Mouse (Mus musculus) heart, postnatal 0 days (tissue): ENCODE results near the gene Usp1. TPM values are rescaled to one million over a fixed set of nuclear protein-coding genes. Genes with fewer than 3 reads are reported as not detected.
"Not testable (repeated sequence)": the region's sequence is repeated elsewhere in the genome, so short reads cannot be mapped to it uniquely, and the experiment has no call there.

Experiments used
- ATAC-seq: fragments of 200-750 bp; cut with Nextera tagmentation; 2 replicates; pipeline ENCODE4 v1.8.0; 2017; ENCODE audit warnings: low read depth, moderate number of reproducible peaks, moderate library complexity; ENCODE audit not compliant: insufficient read depth
- DNase-seq: peaks from one replicate; pipeline ENCODE4 v3.0.0-alpha.2; 2016; ENCODE audit warnings: low spot score
- H3K27ac ChIP-seq: fragments of 300-500 bp; sonication (generic); 2 replicates; pipeline ENCODE4 v1.5.1; 2014; ENCODE audit warnings: low read depth, mild to moderate bottlenecking
- H3K27me3 ChIP-seq: fragments of 300-500 bp; sonication (generic); 2 replicates; pipeline ENCODE4 v1.6.1; 2014; ENCODE audit warnings: low read length, mixed read lengths; ENCODE audit not compliant: control insufficient read depth, insufficient read depth
- H3K36me3 ChIP-seq: fragments of 300-500 bp; sonication (generic); replicated peaks from 2 replicates; pipeline ENCODE4 v1.6.1; 2014; ENCODE audit warnings: low read length, mixed read lengths; ENCODE audit not compliant: control insufficient read depth, insufficient read depth
- H3K4me1 ChIP-seq: fragments of 300-500 bp; sonication (generic); 2 replicates; pipeline ENCODE4 v1.6.1; 2014; ENCODE audit warnings: antibody characterized with exemption; ENCODE audit not compliant: control insufficient read depth, insufficient read depth
- H3K4me2 ChIP-seq: fragments of 300-500 bp; sonication (generic); 2 replicates; pipeline ENCODE4 v1.6.1; 2014; ENCODE audit warnings: low read depth, mild to moderate bottlenecking, low read length, moderate library complexity
- H3K4me3 ChIP-seq: fragments of 300-500 bp; sonication (generic); 2 replicates; pipeline ENCODE4 v1.5.1; 2014; ENCODE audit warnings: low read depth, low read length
- H3K9ac ChIP-seq: fragments of 300-500 bp; sonication (generic); replicated peaks from 2 replicates; pipeline ENCODE4 v1.6.1; 2014; ENCODE audit warnings: low read depth, low read length, mixed read lengths
- H3K9me3 ChIP-seq: fragments of 300-500 bp; sonication (generic); replicated peaks from 2 replicates; pipeline ENCODE4 v1.6.1; 2016; ENCODE audit warnings: low read length; ENCODE audit not compliant: control insufficient read depth
- CTCF ChIP-seq: IDR thresholded peaks from 2 replicates; pipeline ENCODE4 v1.5.1; 2016; ENCODE audit warnings: antibody characterized with exemption, control low read depth, low read depth
- EP300 ChIP-seq: IDR thresholded peaks from 2 replicates; pipeline ENCODE4 v1.6.1; 2016; ENCODE audit warnings: antibody characterized with exemption, low read depth
- WGBS: fragments of 180-500 bp; shearing (Covaris S2); extraction: QIAGEN DNeasy Blood & Tissue Kit; methylation state at CpG from one replicate; pipeline ENCODE4 v1.1.7; 2014; 5-methylcytosine and 5-hydroxymethylcytosine counted together
- polyA plus RNA-seq: library from polyadenylated mRNA; unstranded; fragments of >200 nt; fragmentation: Nextera tagmentation; extraction: Ambion mirVana; gene quantifications from 2 replicates; pipeline ENCODE4 v1.2.1, GENCODE M21; 2015
- total RNA-seq: library from RNA; depleted of rRNA; stranded (reverse); fragments of >200 nt; gene quantifications from 2 replicates; pipeline ENCODE4 v1.2.3, GENCODE M21; 2014; ENCODE audit warnings: low replicate concordance

Gene Usp1
- total and polyA plus RNA-seq, 2 experiments from 2014 or later: 16.5 to 24.5 TPM

- TF ChIP-seq EP300 (no peak), CTCF (no peak)
- H3K9me3 ChIP-seq: no peaks in the 10 kb centered on the region
- DNase-seq (no peak), ATAC-seq (no peak)
- no peak overlapping the region for H3K27ac ChIP-seq
- no peaks in the 10 kb centered on the region for H3K4me1 ChIP-seq
- H3K4me2 ChIP-seq: no peak overlapping the region
- no peak overlapping the region for H3K4me3 ChIP-seq
- H3K9ac ChIP-seq: no peak overlapping the region
- peaks cover 39% of the 10 kb centered on the region for H3K36me3 ChIP-seq
- 86% methylated on average over 3 of the region's 3 CpGs for WGBS
- H3K27me3 ChIP-seq: no peaks in the 10 kb centered on the region
Observed at GRCm38 (mm10) chr4:98960243-98960642, 36.6 kb downstream of the Usp1 start.

- ATAC-seq (no peak), DNase-seq (no peak)
- Histone ChIP-seq H3K4me2 (no peak overlapping the region), H3K9ac (no peak overlapping the region), H3K4me1 (no peaks in the 10 kb centered on the region), H3K27ac (no peak overlapping the region), H3K9me3 (no peaks in the 10 kb centered on the region), H3K27me3 (no peaks in the 10 kb centered on the region), H3K36me3 (peaks cover 59% of the 10 kb centered on the region), H3K4me3 (no peak overlapping the region)
- TF ChIP-seq CTCF: peak; percentile 41
- TF ChIP-seq EP300: no peak
- 77% methylated on average over 3 of the region's 3 CpGs for WGBS
Observed at GRCm38 (mm10) chr4:98969946-98970345, 46.3 kb downstream of the Usp1 start.

GRCm38 (mm10) chr4:98975741-98976140 is 52.1 kb downstream of the Usp1 start:
- TF ChIP-seq EP300 (no peak), CTCF (no peak)
- no peaks in the 10 kb centered on the region for H3K4me1 ChIP-seq
- DNase-seq (no peak), ATAC-seq (no peak)
- H3K9ac ChIP-seq: no peak overlapping the region
- no peak overlapping the region for H3K4me3 ChIP-seq
- no peak overlapping the region for H3K4me2 ChIP-seq
- no peaks in the 10 kb centered on the region for H3K27me3 ChIP-seq
- H3K36me3 ChIP-seq: peaks cover 40% of the 10 kb centered on the region
- no peak overlapping the region for H3K27ac ChIP-seq
- 76% methylated on average over 8 of the region's 8 CpGs for WGBS
- H3K9me3 ChIP-seq: no peaks in the 10 kb centered on the region

GRCm38 (mm10) chr4:98978288-98978687 is 54.7 kb downstream of the Usp1 start:
- H3K27me3 ChIP-seq, H3K9me3 ChIP-seq, DNase-seq, ATAC-seq, H3K9ac ChIP-seq, H3K27ac ChIP-seq, H3K4me3 ChIP-seq, H3K4me1 ChIP-seq, H3K4me2 ChIP-seq: not testable (repeated sequence)
- 96% methylated on average over 2 of the region's 2 CpGs for WGBS
- H3K36me3 ChIP-seq: peaks cover 17% of the 10 kb centered on the region

GRCm38 (mm10) chr4:98978693-98979092 is 55.1 kb downstream of the Usp1 start:
- no peaks in the 10 kb centered on the region for H3K27me3 ChIP-seq
- H3K4me3 ChIP-seq: no peak overlapping the region
- no peak overlapping the region for H3K27ac ChIP-seq
- peaks cover 18% of the 10 kb centered on the region for H3K36me3 ChIP-seq
- ATAC-seq (no peak), DNase-seq (no peak)
- TF ChIP-seq CTCF (no peak), EP300 (no peak)
- H3K4me1 ChIP-seq: no peaks in the 10 kb centered on the region
- 70% methylated on average over 2 of the region's 2 CpGs for WGBS
- no peak overlapping the region for H3K4me2 ChIP-seq
- H3K9me3 ChIP-seq: no peaks in the 10 kb centered on the region
- no peak overlapping the region for H3K9ac ChIP-seq

GRCm38 (mm10) chr4:98979976-98980375 is 56.4 kb downstream of the Usp1 start:
- not testable (repeated sequence) for H3K9me3 ChIP-seq, ATAC-seq, H3K4me3 ChIP-seq

More at GRCm38 (mm10) chr4:98979976-98980375, 56.4 kb downstream of the Usp1 start:
- H3K36me3 ChIP-seq: peaks cover 14% of the 10 kb centered on the region; the same call in 1 of the 2 replicates
- H3K27ac ChIP-seq, H3K27me3 ChIP-seq, H3K4me2 ChIP-seq, DNase-seq, H3K9ac ChIP-seq, H3K4me1 ChIP-seq: not testable (repeated sequence)
- WGBS: 83% methylated on average over 3 of the region's 3 CpGs
